Mouse (Mus musculus): ENCODE data around the gene Slc22a20. TPM values are rescaled to one million over a fixed set of nuclear protein-coding genes. Genes with fewer than 3 reads are reported as not detected.

Slc22a20 gene
- polyA plus RNA-seq, 1 experiment from 2014 or later, result not detected

DNA sequence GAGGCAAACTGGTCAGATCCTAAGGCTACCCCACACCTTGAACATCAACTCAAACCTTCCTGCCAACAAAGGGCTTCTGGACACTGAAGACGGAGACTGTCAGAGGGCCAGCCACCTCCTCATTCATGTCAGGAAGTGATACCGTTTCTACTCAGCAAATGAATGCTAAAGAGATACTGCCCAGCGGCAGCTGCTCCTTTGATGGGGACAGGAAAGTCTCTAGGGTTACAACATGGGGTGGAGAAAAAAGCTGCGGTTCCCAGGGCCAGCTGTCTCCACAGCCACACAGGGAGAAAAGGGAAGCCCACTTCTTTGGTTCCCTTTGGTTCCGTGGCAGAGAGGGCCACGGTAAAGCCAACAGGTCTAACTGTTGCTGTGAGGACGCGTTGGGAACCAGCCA is 41.8 kb downstream of the Slc22a20 start:
- H3K27me3 ChIP-seq (replicated peaks), result no peaks in the 10 kb centered on the region
- peaks cover 26% of the 10 kb centered on the region for H3K4me1 ChIP-seq (replicated peaks)
- H3K9ac ChIP-seq, result no peak overlapping the region
- H3K4me2 ChIP-seq (replicated peaks), result no peak overlapping the region
- peaks cover 18% of the 10 kb centered on the region; the same call in 1 of the 2 replicates for H3K36me3 ChIP-seq
- 74% methylated on average over 8 of the region's 8 CpGs for WGBS
- H3K9me3 ChIP-seq, result no peaks in the 10 kb centered on the region
- H3K27ac ChIP-seq, result peak overlapping the region; percentile 57; the same call in 1 of the 2 replicates
- no peak overlapping the region for H3K4me3 ChIP-seq (replicated peaks)
- ATAC-seq, result no peak

DNA sequence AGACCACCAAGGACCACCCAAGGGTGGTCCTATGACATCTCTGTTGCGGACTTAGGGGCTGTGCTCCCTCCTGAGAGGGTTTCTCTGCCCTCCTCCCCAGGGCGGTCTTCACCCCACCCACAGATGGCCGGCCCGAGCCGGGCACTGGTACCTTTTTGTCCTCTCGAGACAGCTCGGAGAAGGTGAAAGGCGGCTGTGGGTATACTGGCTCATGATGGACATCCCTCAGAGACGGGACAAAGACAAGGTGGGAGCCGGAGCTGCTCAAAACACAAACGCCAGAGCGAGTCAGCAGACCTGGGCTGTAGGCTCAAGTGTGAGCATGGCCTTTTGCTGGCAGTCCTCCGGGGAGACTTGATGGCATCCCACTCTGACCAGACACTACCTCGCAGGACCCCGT is 42.5 kb downstream of the Slc22a20 start:
- Histone ChIP-seq H3K36me3 (peaks cover 14% of the 10 kb centered on the region; the same call in 1 of the 2 replicates), H3K4me2 (replicated peaks) (no peak overlapping the region), H3K27me3 (replicated peaks) (no peaks in the 10 kb centered on the region), H3K27ac (no peak overlapping the region), H3K9ac (no peak overlapping the region), H3K9me3 (no peaks in the 10 kb centered on the region), H3K4me3 (replicated peaks) (no peak overlapping the region), H3K4me1 (replicated peaks) (peaks cover 29% of the 10 kb centered on the region)
- 90% methylated on average over 15 of the region's 15 CpGs for WGBS
- ATAC-seq, result no peak

DNA sequence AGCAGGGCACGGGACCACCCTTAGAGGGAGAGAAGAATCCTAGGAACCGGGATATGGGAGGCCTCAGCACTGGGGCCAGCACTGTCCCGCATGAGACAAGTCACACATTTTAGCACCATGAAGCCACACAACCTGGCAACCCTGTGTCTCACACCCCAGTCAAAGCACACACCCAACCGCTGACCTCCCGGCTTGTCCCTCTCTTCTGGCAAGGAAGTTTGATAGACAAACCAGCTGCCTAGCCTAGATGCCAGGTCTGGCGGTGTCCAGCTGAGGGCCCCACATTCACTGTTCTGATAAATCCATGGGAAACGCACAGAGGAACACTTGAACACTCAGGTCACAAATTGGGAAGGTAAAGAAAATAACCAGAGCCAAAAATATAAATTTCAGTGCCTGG is 43.4 kb downstream of the Slc22a20 start:
- Histone ChIP-seq H3K36me3 (peaks cover 11% of the 10 kb centered on the region; the same call in 1 of the 2 replicates), H3K4me2 (replicated peaks) (no peak overlapping the region), H3K4me1 (replicated peaks) (peaks cover 36% of the 10 kb centered on the region), H3K4me3 (replicated peaks) (no peak overlapping the region), H3K9ac (no peak overlapping the region), H3K27ac (no peak overlapping the region), H3K9me3 (no peaks in the 10 kb centered on the region), H3K27me3 (replicated peaks) (no peaks in the 10 kb centered on the region)
- 88% methylated on average over 7 of the region's 7 CpGs for WGBS
- no peak for ATAC-seq

DNA sequence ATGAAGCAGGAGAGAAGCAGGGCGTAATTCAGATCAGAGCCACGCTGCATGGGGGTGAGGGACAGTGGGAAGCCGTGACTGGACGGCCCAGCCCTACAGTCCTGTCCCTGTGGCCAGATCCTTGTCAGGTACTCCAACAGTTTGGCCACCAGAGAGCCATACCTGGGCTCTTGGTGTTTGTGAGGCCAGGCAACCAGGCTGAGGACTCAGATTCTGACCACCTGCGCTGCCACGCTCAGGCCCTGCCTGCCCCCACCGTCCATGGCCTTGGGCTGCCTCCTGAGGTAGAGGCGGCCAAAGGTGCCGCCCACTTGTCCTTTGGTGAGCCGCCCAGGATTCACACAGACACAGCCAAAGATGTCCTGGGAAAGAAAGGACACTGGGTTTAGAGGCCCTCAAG is 45.3 kb downstream of the Slc22a20 start:
- Histone ChIP-seq H3K9ac (no peak overlapping the region), H3K27ac (peak overlapping the region; percentile 51; the same call in 1 of the 2 replicates), H3K9me3 (no peaks in the 10 kb centered on the region), H3K4me1 (replicated peaks) (peaks cover 35% of the 10 kb centered on the region), H3K4me2 (replicated peaks) (no peak overlapping the region), H3K36me3 (peaks cover 7% of the 10 kb centered on the region; the same call in 1 of the 2 replicates), H3K4me3 (replicated peaks) (no peak overlapping the region), H3K27me3 (replicated peaks) (no peaks in the 10 kb centered on the region)
- no peak for ATAC-seq
- 86% methylated on average over 10 of the region's 10 CpGs for WGBS

DNA sequence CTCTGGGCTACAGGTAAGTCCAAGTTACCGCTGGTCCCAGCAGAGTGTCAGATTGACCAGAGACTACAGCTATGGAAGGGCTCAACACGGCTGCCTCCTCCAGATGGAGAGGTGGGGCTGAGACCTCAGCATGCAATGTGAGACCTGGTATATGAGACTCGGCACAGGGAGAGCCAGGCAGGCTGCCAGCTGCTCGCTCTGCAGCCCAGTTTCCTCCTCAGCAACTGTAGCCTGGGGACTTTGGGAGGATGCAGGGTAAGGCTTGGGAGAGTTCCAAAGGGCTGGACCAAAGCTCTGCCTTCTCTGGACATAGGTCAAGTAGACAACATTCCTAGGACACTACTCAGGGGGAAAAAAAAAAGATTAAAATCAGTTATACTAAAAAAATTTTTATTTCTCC is 45.8 kb downstream of the Slc22a20 start:
- H3K4me2 ChIP-seq (replicated peaks), result no peak overlapping the region
- no peak for ATAC-seq
- H3K4me1 ChIP-seq (replicated peaks), result peaks cover 35% of the 10 kb centered on the region
- H3K27me3 ChIP-seq (replicated peaks), result no peaks in the 10 kb centered on the region
- peaks cover 7% of the 10 kb centered on the region; the same call in 1 of the 2 replicates for H3K36me3 ChIP-seq
- 58% methylated on average over 4 of the region's 4 CpGs for WGBS
- no peak overlapping the region for H3K9ac ChIP-seq
- no peaks in the 10 kb centered on the region for H3K9me3 ChIP-seq
- H3K4me3 ChIP-seq (replicated peaks), result no peak overlapping the region
- H3K27ac ChIP-seq, result 0 out of 2 replicates have a peak overlapping the region, but pooled peaks have one; percentile 24

DNA sequence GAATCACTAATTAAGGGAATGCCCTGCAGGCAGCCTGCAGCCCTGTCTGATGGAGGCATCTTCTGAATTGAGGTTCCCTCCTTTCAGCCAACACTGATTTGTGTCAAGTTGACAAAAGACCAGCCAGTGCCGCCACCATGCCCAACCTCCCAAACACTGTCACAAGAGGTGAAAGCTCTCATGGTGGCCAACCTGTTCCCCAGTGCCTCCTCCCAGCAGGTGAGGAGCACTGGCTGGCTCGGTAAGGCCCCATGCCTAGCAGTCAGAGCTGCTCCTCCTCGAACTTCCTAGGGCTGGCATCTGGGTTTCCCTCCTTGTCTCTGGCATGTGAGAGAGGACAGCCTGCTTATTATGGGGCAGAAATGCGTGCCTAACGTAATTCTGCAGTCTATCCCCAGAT is 46.2 kb downstream of the Slc22a20 start:
- Histone ChIP-seq H3K4me2 (replicated peaks) (no peak overlapping the region), H3K4me1 (replicated peaks) (peaks cover 35% of the 10 kb centered on the region), H3K36me3 (peaks cover 7% of the 10 kb centered on the region; the same call in 1 of the 2 replicates), H3K4me3 (replicated peaks) (no peak overlapping the region), H3K9me3 (no peaks in the 10 kb centered on the region), H3K27me3 (replicated peaks) (no peaks in the 10 kb centered on the region), H3K27ac (0 out of 2 replicates have a peak overlapping the region, but pooled peaks have one; percentile 24), H3K9ac (no peak overlapping the region)
- 79% methylated on average over 5 of the region's 5 CpGs for WGBS
- ATAC-seq, result no peak

DNA sequence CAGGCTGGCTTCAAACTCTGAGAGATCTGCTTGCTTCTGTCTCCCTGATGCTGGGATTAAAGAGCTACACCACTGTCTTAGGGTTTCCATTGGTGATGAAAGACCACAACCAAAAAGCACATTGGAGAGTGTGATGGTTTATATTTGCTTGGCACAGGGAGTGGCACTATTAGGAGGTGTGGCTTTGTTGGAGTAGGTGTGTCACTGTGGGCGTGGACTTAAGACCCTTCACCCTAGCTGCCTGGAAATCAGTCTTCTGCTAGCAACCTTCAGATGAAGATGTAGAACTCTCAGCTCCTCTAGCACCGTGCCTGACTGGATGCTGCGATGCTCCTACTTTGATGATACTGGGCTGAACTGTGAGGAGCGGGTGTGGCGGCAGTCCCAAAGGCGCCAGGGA is 47.4 kb downstream of the Slc22a20 start:
- no peak overlapping the region for H3K27ac ChIP-seq
- no peak for ATAC-seq
- no peaks in the 10 kb centered on the region for H3K9me3 ChIP-seq
- H3K36me3 ChIP-seq, result peaks cover 7% of the 10 kb centered on the region; the same call in 1 of the 2 replicates
- WGBS, result 82% methylated on average over 6 of the region's 6 CpGs
- no peaks in the 10 kb centered on the region for H3K27me3 ChIP-seq (replicated peaks)
- no peak overlapping the region for H3K4me2 ChIP-seq (replicated peaks)
- no peak overlapping the region for H3K4me3 ChIP-seq (replicated peaks)
- no peak overlapping the region for H3K9ac ChIP-seq
- H3K4me1 ChIP-seq (replicated peaks), result peaks cover 35% of the 10 kb centered on the region

DNA sequence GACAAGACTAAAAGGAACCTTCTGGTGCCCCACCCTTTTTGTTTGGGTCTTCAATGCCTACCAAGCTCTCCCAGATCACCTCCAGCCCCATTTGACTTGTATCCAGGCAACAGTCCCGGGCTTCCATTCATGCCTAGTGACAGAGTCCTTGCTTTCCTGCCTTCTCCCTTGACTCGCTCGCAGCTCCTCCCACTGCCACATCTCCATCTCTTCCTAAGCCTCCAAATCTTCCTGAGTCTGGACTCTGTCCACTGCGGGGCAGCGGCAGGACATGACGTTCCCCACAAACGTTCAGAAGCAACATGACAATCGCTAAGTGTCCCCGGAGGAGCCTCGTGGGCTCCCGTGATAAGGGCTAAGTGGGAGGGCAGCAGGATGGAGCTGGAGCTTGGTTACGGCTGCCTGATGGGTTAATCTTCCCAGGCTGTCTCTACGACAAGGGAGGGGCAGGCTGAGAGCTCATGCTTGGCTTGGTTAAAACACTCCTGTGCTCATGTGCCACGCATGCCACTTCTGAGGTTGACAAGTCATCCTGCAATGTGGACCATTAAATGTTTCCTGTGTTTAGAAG is 48.0 kb downstream of the Slc22a20 start:
- Histone ChIP-seq H3K27ac (no peak overlapping the region), H3K4me1 (replicated peaks) (peaks cover 35% of the 10 kb centered on the region), H3K36me3 (peaks cover 4% of the 10 kb centered on the region; the same call in 1 of the 2 replicates), H3K9ac (no peak overlapping the region), H3K27me3 (replicated peaks) (no peaks in the 10 kb centered on the region), H3K9me3 (no peaks in the 10 kb centered on the region), H3K4me2 (replicated peaks) (no peak overlapping the region), H3K4me3 (replicated peaks) (no peak overlapping the region)
- WGBS, result 22% methylated on average over 14 of the region's 14 CpGs
- ATAC-seq, result no peak

DNA sequence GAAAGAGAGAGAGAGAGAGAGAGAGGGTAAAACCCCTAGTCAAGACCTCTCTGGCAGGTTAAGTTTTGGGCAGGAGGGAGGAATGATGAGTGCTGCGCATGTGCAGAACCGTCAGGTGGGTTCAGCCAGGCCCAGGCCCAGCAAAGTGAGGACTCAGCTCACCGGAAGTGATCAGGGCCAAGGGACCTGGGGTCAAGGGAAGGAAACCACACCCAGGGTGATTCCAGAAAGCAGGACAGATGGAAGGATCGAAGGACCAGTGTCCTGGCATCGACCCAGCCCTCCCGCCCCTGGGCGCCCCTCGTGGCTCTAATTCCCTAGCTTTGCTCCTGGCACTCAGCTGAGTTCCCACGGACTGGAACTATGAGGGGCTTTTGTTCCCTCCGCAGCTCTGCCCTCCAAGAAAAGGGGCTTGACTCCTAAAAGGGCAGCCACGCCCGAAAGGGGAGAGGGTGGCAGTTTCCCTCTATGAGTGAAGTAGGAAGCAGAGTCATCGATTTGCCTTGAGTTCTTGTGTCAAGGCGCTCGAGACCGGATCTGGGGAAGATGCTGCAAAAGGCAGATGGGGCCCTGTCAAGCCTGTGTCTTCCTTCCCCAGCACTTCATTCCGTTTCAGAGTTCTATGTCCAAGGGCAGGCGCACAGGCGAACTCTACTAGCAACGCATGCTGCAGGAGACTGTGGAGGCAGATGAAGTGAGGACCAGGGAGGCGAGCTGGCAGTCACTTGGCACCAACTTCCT is 48.7 kb downstream of the Slc22a20 start:
- ATAC-seq, result no peak
- 74% methylated on average over 21 of the region's 21 CpGs for WGBS
- H3K9ac ChIP-seq, result no peak overlapping the region

DNA sequence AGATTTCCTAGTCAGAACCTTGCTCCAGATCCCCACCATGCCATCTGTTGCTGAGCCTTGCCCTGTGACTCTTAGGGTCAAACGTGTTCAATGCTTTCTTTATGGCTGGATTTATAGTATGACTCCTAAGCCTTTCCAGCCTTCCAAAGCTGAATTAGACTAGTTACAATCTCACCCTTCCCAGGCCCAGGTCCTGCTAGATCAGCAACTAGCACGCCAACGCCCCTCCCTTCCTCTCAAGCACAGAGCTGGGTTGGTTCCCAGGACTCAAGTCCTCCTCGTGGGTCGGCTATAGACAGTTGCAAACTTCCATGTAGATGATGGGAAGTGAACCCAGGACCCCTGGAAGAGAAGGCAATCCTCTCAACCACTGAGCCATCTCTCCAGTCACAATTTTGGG is 50.3 kb downstream of the Slc22a20 start:
- Histone ChIP-seq H3K27ac (peak overlapping the region; percentile 61), H3K4me2 (replicated peaks) (no peak overlapping the region), H3K36me3 (no peaks in the 10 kb centered on the region), H3K27me3 (replicated peaks) (no peaks in the 10 kb centered on the region), H3K4me1 (replicated peaks) (peaks cover 36% of the 10 kb centered on the region), H3K4me3 (replicated peaks) (no peak overlapping the region), H3K9me3 (no peaks in the 10 kb centered on the region), H3K9ac (no peak overlapping the region)
- WGBS, result 38% methylated on average over 5 of the region's 5 CpGs
- ATAC-seq, result no peak

More for the DNA sequence above, 48.7 kb downstream of the Slc22a20 start:
- H3K9me3 ChIP-seq, result no peaks in the 10 kb centered on the region
- H3K4me3 ChIP-seq (replicated peaks), result no peak overlapping the region
- no peaks in the 10 kb centered on the region for H3K27me3 ChIP-seq (replicated peaks)
- peaks cover 35% of the 10 kb centered on the region for H3K4me1 ChIP-seq (replicated peaks)
- peaks cover 4% of the 10 kb centered on the region; the same call in 1 of the 2 replicates for H3K36me3 ChIP-seq
- no peak overlapping the region for H3K27ac ChIP-seq
- no peak overlapping the region for H3K4me2 ChIP-seq (replicated peaks)

DNA sequence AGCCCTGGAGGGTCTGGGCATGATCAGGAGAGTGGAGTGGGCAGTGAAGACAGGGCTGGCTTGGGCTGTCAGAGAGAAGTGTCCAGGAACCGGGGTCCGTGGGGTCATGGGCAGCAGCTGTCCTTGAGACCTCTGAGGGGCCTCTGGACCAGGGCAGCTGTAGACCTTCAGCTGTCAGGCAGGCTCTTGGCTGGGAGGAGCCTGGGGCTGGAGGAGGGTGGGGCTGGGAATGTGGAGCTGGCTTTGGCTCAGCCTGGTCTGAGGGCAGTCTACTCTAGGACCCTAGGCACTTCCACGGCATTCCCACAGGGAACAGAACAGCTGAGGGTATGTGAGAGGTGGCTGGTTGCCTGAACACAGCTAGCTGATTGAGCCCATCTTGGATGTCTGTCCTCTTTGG is 50.7 kb downstream of the Slc22a20 start:
- Histone ChIP-seq H3K36me3 (no peaks in the 10 kb centered on the region), H3K4me3 (replicated peaks) (no peak overlapping the region), H3K27me3 (replicated peaks) (no peaks in the 10 kb centered on the region), H3K27ac (peak overlapping the region; percentile 28; the same call in 1 of the 2 replicates), H3K9ac (no peak overlapping the region), H3K9me3 (no peaks in the 10 kb centered on the region), H3K4me1 (replicated peaks) (peaks cover 38% of the 10 kb centered on the region), H3K4me2 (replicated peaks) (0 out of 2 replicates have a peak overlapping the region, but pooled peaks have one; percentile 15)
- ATAC-seq, result peak; percentile 88
- WGBS, result 13% methylated on average over 3 of the region's 3 CpGs

DNA sequence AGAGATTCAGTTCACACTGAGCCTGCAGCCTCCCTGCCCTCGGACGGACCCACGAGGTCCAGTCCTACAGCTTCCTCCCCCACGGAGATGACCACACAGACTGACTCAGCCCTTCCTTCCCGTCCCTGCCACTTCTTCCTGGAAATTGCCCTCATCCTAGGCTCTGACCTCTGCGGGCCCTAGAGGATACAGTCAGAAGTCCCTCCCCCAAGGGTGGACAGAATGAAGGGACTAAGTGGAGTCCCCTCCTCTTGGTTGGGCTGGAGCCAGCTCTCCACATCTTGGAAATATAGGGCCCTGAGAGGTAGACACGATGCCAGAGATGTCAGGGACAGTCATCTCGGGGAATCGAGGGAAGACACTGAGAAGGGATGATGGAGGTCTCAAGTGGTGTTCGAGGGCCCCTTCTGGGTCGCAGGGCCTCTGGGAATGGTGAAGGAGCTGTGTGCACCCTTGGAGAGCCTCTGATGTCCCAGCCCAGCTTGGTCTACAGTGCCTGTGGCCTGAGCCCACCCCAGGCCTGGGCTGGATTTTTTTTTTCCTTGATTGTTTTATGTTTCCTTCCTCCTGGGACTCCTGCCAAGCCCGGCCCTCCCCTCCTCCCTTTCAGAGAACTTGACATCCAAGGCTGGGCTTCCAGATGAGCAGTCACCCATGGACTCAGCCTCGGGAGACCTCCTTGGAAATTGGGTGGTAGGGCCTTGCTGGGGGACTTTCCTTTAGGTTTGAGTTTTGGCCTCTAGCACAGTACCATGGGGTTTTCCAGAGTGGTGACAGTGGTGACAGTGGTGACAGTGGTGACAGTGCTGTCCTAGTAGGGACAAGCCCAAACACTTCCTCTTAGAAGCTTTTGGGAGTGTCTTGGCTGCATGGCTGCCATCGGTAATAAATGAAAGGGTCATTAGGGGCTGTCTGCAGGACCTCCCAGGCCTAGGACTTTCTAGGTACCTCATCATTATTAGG is 56.0 kb downstream of the Slc22a20 start:
- ATAC-seq, result peak; percentile 56
- 46% methylated on average over 14 of the region's 14 CpGs for WGBS
- peak overlapping the region; percentile 57 for H3K27ac ChIP-seq
- no peaks in the 10 kb centered on the region for H3K36me3 ChIP-seq
- H3K27me3 ChIP-seq (replicated peaks), result no peaks in the 10 kb centered on the region
- peaks cover 38% of the 10 kb centered on the region for H3K4me1 ChIP-seq (replicated peaks)
- no peak overlapping the region for H3K4me3 ChIP-seq (replicated peaks)
- no peak overlapping the region for H3K9ac ChIP-seq
- H3K9me3 ChIP-seq, result no peaks in the 10 kb centered on the region
- H3K4me2 ChIP-seq (replicated peaks), result peak overlapping the region; percentile 4; the same call in 1 of the 2 replicates
